Mouse (Mus musculus): ENCODE results near the gene Prune1.

DNA sequence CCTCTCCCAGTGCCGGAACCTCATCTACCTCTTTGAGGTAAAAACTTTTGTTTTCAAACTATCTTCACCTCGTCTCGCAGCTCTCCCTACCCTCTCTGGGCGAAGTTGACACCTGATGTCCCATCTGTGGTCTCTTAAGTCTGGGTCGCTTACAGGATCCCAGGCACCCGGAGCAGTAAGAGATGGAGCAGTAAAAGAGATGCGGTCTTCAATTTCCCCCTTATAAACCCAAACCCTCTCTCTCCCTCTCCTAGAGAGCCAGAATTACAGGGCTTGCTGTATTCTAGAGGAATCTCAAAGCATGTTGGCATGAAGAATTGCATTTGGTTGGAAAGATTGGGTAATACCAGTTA, 1.7 kb upstream of the Prune1 start:
- no peak for TF ChIP-seq POLR2A (IDR thresholded peaks at IDR 0.05; ENCODE audit: control insufficient read depth, extremely low read depth, insufficient read depth, low read length, poor library complexity)
- no peak for TF ChIP-seq CTCF (IDR thresholded peaks at IDR 0.05; ENCODE audit: borderline replicate concordance, control insufficient read depth, extremely low read depth, insufficient read depth, low read length, poor library complexity)
